8 mouse cellular contexts compared by ENCODE assay signal in genomic region chr1:128102641-128103461, GRCm38 (mm10). TPM values are rescaled to one million over a fixed set of nuclear protein-coding genes. Genes with fewer than 3 reads are reported as not detected.
DNase-seq lines count a peak whose midpoint lies in the region; ATAC-seq and TF ChIP-seq lines count a peak whose summit lies in the region.

Gene Zranb3, minus strand, starts transcription at chr1:128103047.
Gene R3hdm1, plus strand, starts transcription at chr1:128103301.

- peak; percentile 95 for DNase-seq in 3134 (ENCODE audit: extremely low read depth, insufficient read length, low spot score)
- peak; percentile 94 to 96 for DNase-seq in adrenal gland, postnatal 36 days
- peak; percentile 98 to 100 for DNase-seq in heart, adult 18-20 months
- peak; percentile 100 for DNase-seq in kidney, adult 2 months
- peak; percentile 94 to 100 for DNase-seq in spleen, adult 2 months (ENCODE audit: low read depth in 1 of 2, low spot score in 2 of 2)

- H3K4me1 ChIP-seq in embryonic facial prominence, embryonic 13.5 days, result peaks cover 8% of the 10 kb centered on the region
- H3K4me1 ChIP-seq in kidney, adult 2 months (ENCODE audit: control insufficient read depth, insufficient read depth, low read length), result no peaks in the 10 kb centered on the region; the same call in 1 of the 2 replicates
- H3K4me1 ChIP-seq in limb, embryonic 12.5 days (replicated peaks), result peaks cover 10% of the 10 kb centered on the region
- H3K4me1 ChIP-seq in midbrain, embryonic 15.5 days, result peaks cover 24% of the 10 kb centered on the region
- peaks cover 2% of the 10 kb centered on the region; the same call in 1 of the 2 replicates for H3K4me1 ChIP-seq in spleen, adult 2 months (ENCODE audit: control insufficient read depth, insufficient read depth, insufficient read length)

- H3K27me3 ChIP-seq in embryonic facial prominence, embryonic 13.5 days, result no peaks in the 10 kb centered on the region
- no peaks in the 10 kb centered on the region for H3K27me3 ChIP-seq in kidney, adult 2 months (replicated peaks; ENCODE audit: control insufficient read depth, insufficient read depth, low read length)
- no peaks in the 10 kb centered on the region for H3K27me3 ChIP-seq in limb, embryonic 12.5 days
- no peaks in the 10 kb centered on the region for H3K27me3 ChIP-seq in midbrain, embryonic 15.5 days (replicated peaks)
- H3K27me3 ChIP-seq in spleen, adult 2 months (ENCODE audit: control insufficient read depth, insufficient read depth, low read length), result no peaks in the 10 kb centered on the region

- H3K36me3 ChIP-seq in embryonic facial prominence, embryonic 13.5 days, result no peaks in the 10 kb centered on the region
- H3K36me3 ChIP-seq in kidney, adult 2 months (ENCODE audit: control insufficient read depth, insufficient read depth, low read length), result no peaks in the 10 kb centered on the region
- H3K36me3 ChIP-seq in limb, embryonic 12.5 days, result no peaks in the 10 kb centered on the region
- H3K36me3 ChIP-seq in midbrain, embryonic 15.5 days (replicated peaks), result no peaks in the 10 kb centered on the region
- no peaks in the 10 kb centered on the region for H3K36me3 ChIP-seq in spleen, adult 2 months (ENCODE audit: control insufficient read depth, insufficient read depth, low read length)

- under 1% methylated on average over 43 of the region's 43 CpGs for WGBS in embryonic facial prominence, embryonic 13.5 days
- WGBS in kidney, adult 2 months, result 1% methylated on average over 43 of the region's 43 CpGs
- under 1% methylated on average over 43 of the region's 43 CpGs for WGBS in limb, embryonic 12.5 days
- under 1% methylated on average over 43 of the region's 43 CpGs for WGBS in midbrain, embryonic 15.5 days
- under 1% methylated on average over 43 of the region's 43 CpGs for WGBS in spleen, adult 2 months

- peak; percentile 97 for ATAC-seq in embryonic facial prominence, embryonic 13.5 days (ENCODE audit: insufficient number of reproducible peaks, insufficient read depth, low FRiP score, low TSS enrichment, low read depth)
- ATAC-seq in limb, embryonic 12.5 days (ENCODE audit: insufficient number of reproducible peaks, insufficient read depth, low FRiP score, low TSS enrichment, low read depth), result peak; percentile 96
- ATAC-seq in midbrain, embryonic 15.5 days (replicated peaks), result peak; percentile 98

- no peak for TF ChIP-seq CTCF in kidney, adult 2 months (conservative IDR thresholded peaks at IDR 0.05; ENCODE audit: insufficient read depth, insufficient read length, low read depth, low read length)
- TF ChIP-seq CTCF in spleen, adult 2 months (IDR thresholded peaks at IDR 0.05; ENCODE audit: extremely low read depth, insufficient read depth, insufficient read length, insufficient replicate concordance), result no peak

- peak within 1 kb of the TSS; percentile 92 for H3K9ac ChIP-seq in embryonic facial prominence, embryonic 13.5 days
- peak within 1 kb of the TSS; percentile 90 for H3K9ac ChIP-seq in limb, embryonic 12.5 days (replicated peaks)
- H3K9ac ChIP-seq in midbrain, embryonic 15.5 days, result peak within 1 kb of the TSS; percentile 82

- peak within 1 kb of the TSS; percentile 77 for H3K4me2 ChIP-seq in embryonic facial prominence, embryonic 13.5 days
- H3K4me2 ChIP-seq in limb, embryonic 12.5 days, result peak within 1 kb of the TSS; percentile 72
- peak within 1 kb of the TSS; percentile 75 for H3K4me2 ChIP-seq in midbrain, embryonic 15.5 days

- H3K27ac ChIP-seq in embryonic facial prominence, embryonic 13.5 days, result peak within 1 kb of the TSS; percentile 89
- peak within 1 kb of the TSS; percentile 83 for H3K27ac ChIP-seq in kidney, adult 2 months (ENCODE audit: insufficient read depth, low read depth, low read length)
- H3K27ac ChIP-seq in limb, embryonic 12.5 days, result peak within 1 kb of the TSS; percentile 91
- H3K27ac ChIP-seq in midbrain, embryonic 15.5 days, result peak within 1 kb of the TSS; percentile 94
- peak within 1 kb of the TSS; percentile 87 for H3K27ac ChIP-seq in spleen, adult 2 months (ENCODE audit: insufficient read depth, low read length)

- TF ChIP-seq POLR2A in kidney, adult 2 months (IDR thresholded peaks at IDR 0.05; ENCODE audit: low read depth, low read length), result no peak
- 0 out of 2 replicates have a peak, but pooled peaks have one; percentile 15 for TF ChIP-seq POLR2A in spleen, adult 2 months (IDR thresholded peaks at IDR 0.05; ENCODE audit: low read depth, low read length)

- H3K9me3 ChIP-seq in embryonic facial prominence, embryonic 13.5 days, result no peaks in the 10 kb centered on the region
- no peaks in the 10 kb centered on the region for H3K9me3 ChIP-seq in limb, embryonic 12.5 days
- H3K9me3 ChIP-seq in midbrain, embryonic 15.5 days, result no peaks in the 10 kb centered on the region

- peak within 1 kb of the TSS; percentile 97 for H3K4me3 ChIP-seq in embryonic facial prominence, embryonic 13.5 days
- peak within 1 kb of the TSS; percentile 78 for H3K4me3 ChIP-seq in kidney, adult 2 months (ENCODE audit: insufficient read depth, low read depth, low read length)
- H3K4me3 ChIP-seq in limb, embryonic 12.5 days (replicated peaks), result peak within 1 kb of the TSS; percentile 88
- H3K4me3 ChIP-seq in midbrain, embryonic 15.5 days, result peak within 1 kb of the TSS; percentile 63
- peak within 1 kb of the TSS; percentile 82 for H3K4me3 ChIP-seq in spleen, adult 2 months (ENCODE audit: extremely low read depth, insufficient read depth, insufficient read length)

RNA-seq across cellular contexts. Expression of gene Zranb3, which starts in this region (rescaled TPM):
- 1 to 10 TPM; 4.3 to 4.6 TPM for total RNA-seq in adrenal gland, postnatal 36 days (2021)
- polyA plus RNA-seq in embryonic facial prominence, embryonic 13.5 days (2015; fragmentation: Nextera tagmentation; extraction: Ambion mirVana), result 11.4 and 11.6 TPM in 2 replicates
- total RNA-seq in heart, adult 18-20 months (2021), result 1 to 10 TPM; 5.0 to 5.3 TPM
- polyA plus RNA-seq in kidney, adult 2 months (2012; rRNA removed), result 1.2 and 1.3 TPM in 2 replicates
- polyA plus RNA-seq in limb, embryonic 12.5 days (2016; fragmentation: Nextera tagmentation; extraction: Ambion mirVana), result 13.8 and 14.1 TPM in 2 replicates
- 2.9 and 3.1 TPM in 2 replicates for polyA plus RNA-seq in midbrain, embryonic 15.5 days (2015; fragmentation: Nextera tagmentation; extraction: Ambion mirVana)
- 0.97 and 1.1 TPM in 2 replicates for polyA plus RNA-seq in spleen, adult 2 months (2012; rRNA removed)

RNA-seq across cellular contexts. Expression of gene R3hdm1, which starts in this region (rescaled TPM):
- 10 to 100 TPM; 72.0 to 75.2 TPM for total RNA-seq in adrenal gland, postnatal 36 days (2021)
- polyA plus RNA-seq in embryonic facial prominence, embryonic 13.5 days (2015; fragmentation: Nextera tagmentation; extraction: Ambion mirVana), result 88.4 and 88.8 TPM in 2 replicates
- total RNA-seq in heart, adult 18-20 months (2021), result 10 to 100 TPM; 42.7 to 49.5 TPM
- 28.6 and 29.5 TPM in 2 replicates for polyA plus RNA-seq in kidney, adult 2 months (2012; rRNA removed)
- polyA plus RNA-seq in limb, embryonic 12.5 days (2016; fragmentation: Nextera tagmentation; extraction: Ambion mirVana), result 75.5 and 79.1 TPM in 2 replicates
- polyA plus RNA-seq in midbrain, embryonic 15.5 days (2015; fragmentation: Nextera tagmentation; extraction: Ambion mirVana), result 80.5 and 93.0 TPM in 2 replicates
- polyA plus RNA-seq in spleen, adult 2 months (2012; rRNA removed), result 43.1 and 45.4 TPM in 2 replicates

Comparison
In these comparisons a context has a peak if more than half of its experiments do, and no peak if none do; other contexts are left out.
1. Peak in every context shown above with its lines: DNase-seq, ATAC-seq, H3K4me3 ChIP-seq and H3K27ac ChIP-seq.